Mouse (Mus musculus) forelimb bud, embryonic 11.5 days (tissue): ENCODE results near the gene Setd3.

ENCODE experiments used
- DNase-seq: peaks from one replicate; pipeline ENCODE4 v3.0.0-alpha.2; 2012; ENCODE audit warnings: low read depth, low spot score

The Setd3 gene

DNA sequence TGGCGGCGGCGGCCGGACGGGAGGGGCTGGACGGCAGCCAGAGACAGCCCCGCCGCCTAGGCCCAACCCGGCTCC is at the start of gene Setd3:
TSS of gene Setd3 (minus strand) at position 69 of the 75 bp plus-strand sequence.
- no peak for DNase-seq

DNA sequence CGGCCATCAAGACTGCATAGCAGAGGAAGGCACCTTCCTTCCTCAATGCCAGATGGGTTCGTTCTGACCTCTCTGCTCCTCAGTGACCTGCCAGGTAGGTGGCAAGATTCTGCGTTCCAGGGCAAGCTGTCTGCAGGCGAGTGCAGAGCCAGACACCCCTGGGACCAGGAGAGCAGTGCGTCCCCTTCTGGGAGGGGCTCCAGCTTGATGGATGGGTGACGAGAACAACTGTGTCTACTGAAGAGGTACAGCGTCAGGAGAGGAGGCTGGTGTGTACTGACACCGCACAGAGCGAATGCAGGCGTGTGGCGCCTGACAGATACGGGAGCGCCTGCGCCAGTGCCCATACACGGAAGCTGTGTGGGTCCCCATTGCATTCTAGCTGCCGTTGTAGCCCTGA is 48.4 kb upstream of the Setd3 start:
- DNase-seq: no peak

DNA sequence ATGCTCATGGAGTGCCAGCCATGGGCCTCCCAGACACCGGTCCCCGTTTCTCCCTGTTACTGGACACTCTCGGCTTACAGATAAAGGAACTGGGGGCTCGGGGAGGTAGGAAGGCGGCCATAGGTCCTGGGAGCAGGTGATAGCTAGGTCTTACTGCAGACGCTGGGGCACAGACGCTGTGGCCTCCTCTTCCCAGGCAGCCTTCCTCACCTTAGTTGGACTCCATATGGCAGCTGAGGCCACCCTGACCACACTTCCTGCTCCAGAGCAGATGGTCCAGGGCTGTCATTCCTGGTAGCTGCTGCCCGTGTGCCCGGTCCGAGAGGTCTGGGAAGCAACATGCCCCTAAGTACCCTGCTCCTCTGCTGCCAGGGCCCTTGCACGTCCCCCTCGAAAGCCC is 47.8 kb upstream of the Setd3 start:
- DNase-seq: no peak

DNA sequence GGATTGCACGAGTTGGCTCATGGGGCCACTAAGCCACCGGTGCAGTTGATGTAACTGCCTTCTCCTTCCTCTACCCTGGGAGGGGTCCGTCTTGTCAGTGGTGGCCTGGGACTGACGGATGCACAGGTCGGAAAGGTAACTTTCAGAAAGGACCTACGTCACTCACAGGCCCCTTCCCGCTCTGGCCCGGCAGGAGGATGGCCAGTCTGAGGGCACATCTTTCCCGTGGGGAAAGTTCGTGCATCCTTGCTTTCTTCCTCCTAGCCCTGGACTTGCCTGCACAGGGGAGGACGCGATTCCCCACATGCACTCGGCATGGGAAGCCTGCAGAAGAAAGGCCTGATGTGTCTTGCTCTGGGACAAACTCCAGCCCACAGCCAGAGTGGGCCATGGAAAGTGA is 47.1 kb upstream of the Setd3 start:
- DNase-seq: no peak

DNA sequence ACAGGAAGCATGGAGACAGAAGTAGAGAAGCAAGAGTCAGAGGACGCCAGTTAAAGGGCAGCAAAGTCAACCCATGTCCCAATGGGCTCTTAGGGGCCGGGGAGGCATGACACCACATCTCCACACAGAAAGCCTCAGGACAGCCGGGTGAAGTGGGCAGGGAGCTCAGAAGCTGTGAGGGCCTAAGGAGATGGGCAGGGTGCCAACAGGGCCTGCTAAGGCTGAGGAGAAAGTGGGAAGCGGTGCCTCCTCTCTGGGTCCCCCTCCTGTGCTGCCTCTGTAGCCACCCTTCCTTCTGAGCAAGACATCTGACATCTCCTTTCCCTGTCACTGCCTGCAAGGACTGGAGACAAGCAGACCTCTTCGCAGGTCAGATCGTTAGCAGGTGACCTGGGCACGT is 46.7 kb upstream of the Setd3 start:
- no peak for DNase-seq

DNA sequence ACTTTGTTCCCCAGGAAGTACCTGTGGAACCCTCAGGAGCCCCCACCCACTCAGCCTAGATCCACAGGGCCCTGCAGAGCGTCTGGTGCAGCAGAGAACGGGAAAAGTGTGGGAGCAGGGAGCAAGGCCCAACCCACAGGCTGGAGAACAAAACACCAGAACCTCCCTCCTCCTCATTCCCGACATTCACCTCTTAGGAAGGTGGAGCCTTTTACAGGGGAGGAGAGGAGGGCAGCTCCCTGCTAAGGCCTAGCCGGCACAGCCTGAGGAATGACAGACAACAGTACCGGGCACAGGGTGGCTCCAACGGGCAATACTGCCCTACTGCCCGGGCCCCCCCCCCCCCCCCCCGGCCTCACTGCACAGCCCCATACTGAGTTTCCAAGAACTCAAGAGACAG is 44.2 kb upstream of the Setd3 start:
- no peak for DNase-seq

DNA sequence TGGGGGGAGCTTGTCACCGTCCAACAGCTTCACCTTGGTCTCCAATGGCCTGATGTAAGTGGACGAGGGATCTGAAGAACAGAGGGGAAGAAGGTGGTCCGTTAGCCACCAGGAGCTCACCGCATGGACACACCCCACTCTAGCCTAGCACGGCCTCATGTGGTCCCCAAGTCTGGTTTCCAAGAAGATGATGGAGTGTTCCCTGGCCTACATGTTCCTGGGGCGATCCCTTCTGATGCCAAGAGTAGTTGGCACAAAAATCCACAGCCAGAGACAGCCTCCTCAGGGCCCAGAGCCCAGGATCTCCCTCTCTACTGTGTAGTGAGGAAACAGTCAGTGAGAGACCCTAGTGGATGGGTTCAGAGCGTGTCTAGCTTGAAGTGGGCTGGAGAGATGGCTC is 42.6 kb upstream of the Setd3 start:
- no peak for DNase-seq

DNA sequence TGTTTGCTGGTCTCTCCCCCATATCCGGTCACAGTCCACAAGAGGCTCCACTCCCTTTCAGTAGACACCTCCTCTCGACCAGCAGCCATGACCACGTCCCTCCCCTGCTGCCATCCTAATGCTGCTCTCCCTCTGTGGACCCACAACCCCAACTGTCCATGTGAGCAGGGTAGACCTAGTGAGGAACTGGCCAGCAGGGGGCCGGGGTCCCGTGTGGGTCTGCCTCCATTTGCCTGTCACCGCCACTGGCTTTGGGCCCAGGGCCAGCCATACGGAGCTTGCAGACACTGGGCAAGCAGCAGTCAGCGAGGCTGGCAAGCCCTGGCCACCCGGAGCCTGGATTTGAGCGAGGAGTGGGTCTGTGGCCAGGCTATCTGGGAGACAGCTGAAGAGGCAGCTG is 42.1 kb upstream of the Setd3 start:
- DNase-seq: no peak

DNA sequence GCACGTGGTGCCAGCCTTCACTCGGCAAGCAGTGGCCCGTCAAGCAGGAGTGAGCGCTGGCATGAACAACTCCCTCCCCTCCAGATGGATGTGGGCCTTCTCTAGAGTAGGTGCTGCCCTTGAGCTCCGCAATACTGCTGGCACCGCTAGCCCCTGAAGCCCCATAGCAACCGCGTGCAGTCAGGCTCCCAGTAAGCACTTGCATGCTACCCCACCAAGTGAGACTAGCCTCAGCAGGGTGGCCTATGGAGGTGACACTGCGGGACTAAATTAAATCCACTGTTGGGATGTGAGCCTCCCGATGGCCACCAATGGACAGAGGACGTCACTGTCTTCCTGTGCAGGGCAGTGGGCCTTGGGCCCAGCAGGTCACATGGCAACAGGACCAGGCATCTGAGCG is 41.5 kb upstream of the Setd3 start:
- no peak for DNase-seq

DNA sequence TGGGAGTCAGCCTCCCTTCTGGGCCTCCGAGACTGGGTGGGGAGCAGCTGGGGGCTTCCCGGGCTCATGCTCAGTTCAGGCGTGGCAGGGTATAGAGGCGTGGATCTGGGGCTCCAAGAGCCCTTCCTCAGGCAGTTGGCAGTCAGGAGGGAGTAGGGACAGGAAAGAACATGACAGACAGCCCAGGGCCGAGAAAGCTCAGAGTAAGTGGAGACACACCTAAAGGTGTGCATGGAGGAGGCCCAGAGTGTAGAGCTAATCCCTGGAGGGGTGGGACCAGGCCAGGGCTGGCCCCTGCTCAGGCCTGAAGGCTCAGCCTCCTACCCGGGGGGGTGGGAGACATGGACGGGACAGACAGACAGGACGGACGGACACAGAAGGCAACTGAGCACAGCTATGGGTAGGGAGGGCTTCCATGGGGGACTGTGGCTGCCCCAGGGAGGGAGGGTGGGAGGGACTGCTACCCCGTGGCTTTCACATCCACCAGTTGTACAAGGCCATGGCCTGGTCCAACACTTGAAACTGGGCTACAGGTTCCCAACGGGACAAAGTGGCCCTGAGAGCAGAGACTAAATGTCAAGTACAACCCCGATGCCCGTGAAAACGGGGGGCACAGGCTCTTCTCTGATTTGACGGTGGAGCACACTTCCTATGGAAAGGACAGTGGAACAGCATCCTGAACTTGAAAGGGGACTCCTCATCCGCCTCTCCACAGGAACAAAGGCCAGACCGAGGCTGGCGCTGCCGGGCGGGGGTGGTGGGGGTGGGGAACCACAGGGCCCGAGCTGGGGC is 40.9 kb upstream of the Setd3 start:
- no peak for DNase-seq

DNA sequence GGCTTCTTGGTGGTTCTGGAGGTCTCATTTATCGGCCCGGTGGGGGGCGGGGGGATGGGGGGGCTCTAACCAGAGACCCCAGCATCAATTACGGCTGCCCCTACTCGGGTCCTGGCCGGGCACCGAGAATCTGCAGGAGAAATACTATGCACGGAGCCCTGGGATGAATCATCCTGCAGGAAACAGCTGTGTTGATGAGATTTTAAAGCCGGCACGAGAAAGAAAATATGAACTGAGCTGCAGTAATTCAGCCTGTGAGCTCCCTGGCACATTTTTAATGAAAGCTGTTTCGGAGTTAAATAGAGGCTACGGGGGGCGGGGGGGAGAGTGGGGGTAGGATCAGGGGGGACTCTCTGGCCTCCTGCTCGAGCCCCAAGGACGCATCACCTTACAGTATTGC is 40.0 kb upstream of the Setd3 start:
- DNase-seq: no peak

DNA sequence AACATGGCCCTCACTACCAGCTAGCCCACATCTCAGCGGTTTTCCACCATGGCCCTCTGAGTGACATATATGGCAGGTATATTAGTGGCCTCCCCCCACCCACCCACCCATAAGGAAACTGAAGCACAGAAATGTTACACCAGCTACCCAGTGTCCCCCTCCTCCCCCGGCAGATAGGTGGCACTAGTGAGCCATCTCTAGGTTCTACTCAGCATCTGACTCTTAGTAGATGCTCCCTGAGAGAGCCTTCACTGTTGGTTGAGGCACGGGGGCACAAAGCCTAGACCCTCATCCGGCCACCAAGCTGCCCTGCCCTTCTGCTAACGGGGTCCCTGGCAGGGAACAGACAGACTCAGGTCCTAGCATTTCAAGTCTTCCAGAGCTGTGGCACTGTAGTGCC is 38.5 kb upstream of the Setd3 start:
- DNase-seq: no peak

DNA sequence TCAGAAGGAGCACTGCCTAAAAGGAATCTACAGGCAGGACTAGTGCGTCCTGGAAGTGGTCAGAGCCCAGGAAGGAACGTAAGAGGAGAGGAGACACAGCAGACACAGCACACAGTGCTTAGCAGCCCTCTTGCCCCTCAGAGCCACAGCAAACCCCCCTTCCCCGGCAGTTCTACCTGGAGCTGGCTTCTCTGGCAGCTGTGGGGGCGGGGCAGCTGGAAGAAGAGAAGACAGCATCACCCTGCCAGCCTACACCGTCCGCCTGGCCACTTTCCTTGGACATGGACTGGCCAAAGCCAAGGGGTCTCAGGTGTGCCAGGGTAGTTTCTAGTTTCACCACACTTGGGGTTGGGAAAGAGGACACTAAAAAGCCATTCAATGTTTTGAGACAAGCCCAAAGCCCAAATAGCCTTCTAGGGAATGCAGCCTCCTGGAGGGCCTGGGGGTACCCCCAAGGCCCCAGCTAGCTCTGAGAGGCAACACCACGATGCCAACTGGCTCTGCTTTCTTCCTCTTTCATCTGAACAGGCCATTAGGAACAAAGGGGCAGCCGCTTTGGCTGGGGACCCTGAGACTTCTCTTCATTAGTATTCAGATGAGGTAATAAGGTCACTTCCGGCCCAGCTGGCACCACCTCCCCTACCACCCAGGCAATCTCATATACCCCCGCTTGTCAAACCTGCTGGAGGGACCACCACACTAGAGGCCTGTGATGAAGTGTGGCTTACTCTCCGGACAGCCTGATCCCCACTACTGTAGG is 37.7 kb upstream of the Setd3 start:
- no peak for DNase-seq

DNA sequence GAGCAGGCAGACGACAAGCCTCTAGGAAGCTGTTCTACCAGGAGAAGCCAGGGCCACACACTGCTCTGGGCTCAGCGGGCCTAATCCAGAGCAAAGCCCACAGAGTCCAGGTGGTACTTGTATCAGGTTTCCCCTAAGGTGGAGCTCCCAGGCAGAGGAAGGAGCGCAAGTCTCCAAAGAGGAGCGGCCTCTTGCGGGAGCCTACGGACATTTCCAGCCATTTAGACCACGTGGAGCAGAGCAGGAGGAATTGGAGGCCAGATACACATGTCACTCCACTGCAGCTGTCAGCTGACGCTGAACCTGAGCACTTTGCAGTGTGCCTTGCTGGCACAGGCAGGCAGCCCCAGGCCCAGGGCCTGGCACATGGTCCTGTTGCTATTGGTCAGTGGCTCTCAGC is 36.0 kb upstream of the Setd3 start:
- DNase-seq: peak; percentile 34

DNA sequence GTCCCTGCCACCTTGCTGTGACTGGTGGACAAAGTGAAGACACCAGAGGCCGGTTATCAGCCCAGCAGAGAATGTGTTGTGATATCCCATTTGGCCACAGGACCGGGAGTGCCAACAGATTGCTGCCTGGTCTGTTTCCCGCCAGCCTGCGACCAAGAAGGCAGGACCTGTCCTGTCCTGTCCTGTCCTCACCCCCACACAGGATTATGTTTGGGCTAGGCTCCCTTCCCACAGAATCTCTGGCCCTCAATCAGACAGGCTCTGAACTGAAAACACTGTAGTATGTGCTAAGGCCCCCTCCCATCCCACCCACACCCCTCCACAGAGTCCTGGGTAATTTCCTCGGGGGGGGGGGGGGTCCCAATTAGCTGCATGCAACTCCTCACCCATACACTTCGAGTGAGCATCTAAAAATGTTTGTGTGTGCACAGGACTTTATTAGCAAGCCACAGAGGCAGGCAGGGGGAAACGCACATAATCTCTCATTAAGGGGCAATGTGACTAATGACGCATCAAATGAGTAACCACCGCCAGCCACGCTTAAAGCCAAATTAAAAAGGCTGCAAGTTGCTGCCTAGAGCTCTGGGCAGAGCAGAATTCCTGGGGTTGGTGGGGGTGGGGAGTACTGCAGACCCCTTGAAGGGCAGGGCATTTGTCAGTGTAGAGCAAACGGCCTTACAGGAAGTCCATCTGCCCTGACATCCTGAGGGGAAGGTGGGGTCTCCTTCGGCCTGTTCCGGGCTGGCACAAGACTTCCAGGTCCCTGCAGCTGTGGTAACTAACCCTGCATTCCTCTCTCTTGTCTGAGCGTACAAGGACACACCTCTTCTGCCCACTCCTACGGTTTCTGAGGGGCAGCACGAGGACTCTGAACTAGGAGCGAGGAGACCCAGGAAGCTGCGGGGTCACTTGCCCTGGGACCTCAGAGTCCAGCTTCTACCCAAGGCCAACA is 34.3 kb upstream of the Setd3 start:
- peak; percentile 39 for DNase-seq

DNA sequence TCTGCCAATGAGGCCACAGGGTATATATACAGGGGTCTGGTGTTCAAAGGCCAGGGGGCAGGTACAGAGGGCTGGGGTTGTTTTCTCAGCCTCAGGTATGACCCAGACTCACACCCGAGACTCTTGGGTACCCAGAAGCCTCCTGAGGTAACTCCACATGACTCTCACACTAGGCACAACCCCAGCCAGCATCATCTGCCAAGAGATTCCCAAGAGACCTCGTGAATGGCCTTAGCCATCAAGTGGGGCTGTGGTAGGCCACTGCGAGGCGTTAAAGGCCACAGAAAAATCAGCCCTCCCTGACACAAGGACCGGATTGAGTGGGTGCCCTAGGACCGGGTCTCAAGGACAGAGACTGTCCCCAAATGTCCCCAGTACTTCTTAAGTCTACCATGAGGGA is 33.4 kb upstream of the Setd3 start:
- no peak for DNase-seq

DNA sequence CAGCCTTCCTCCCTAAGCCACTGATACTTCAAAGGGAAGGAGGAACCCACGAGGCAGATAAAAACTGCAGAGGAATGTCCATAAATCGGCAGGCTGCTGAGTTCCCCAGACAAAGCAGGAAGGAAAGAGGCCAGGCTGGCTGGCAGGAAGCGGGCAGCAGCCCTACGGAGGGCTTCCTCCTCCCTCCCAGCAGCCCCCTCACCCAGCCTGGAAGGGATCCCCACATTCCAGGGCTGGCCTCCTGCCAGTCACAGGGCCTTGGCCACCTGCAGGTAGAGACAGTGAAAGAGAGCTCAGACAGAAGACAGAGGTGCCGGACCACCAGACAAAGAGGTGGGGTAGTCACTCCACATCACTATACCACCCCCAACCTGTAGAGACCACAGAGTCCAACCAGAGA is 33.0 kb upstream of the Setd3 start:
- peak; percentile 25 for DNase-seq

DNA sequence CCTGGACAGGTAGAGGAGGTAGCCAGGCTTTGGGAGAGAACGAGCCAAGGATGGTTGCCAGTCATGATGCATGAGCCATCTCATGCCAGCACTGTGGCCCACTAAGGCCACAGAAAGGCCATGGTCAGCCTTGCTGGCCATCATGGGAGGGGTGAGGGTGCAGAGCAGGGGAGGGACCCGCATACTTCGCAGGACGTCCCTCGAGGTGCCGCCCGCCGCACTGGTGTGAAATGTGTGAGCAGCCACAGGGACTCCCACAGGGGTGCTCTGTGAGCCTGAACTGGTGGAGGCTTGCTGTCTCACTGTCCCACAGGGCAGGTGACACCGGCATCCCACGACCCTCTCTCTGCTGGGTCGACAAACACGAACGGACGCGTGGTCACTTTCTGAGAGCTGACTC is 31.5 kb upstream of the Setd3 start:
- no peak for DNase-seq

DNA sequence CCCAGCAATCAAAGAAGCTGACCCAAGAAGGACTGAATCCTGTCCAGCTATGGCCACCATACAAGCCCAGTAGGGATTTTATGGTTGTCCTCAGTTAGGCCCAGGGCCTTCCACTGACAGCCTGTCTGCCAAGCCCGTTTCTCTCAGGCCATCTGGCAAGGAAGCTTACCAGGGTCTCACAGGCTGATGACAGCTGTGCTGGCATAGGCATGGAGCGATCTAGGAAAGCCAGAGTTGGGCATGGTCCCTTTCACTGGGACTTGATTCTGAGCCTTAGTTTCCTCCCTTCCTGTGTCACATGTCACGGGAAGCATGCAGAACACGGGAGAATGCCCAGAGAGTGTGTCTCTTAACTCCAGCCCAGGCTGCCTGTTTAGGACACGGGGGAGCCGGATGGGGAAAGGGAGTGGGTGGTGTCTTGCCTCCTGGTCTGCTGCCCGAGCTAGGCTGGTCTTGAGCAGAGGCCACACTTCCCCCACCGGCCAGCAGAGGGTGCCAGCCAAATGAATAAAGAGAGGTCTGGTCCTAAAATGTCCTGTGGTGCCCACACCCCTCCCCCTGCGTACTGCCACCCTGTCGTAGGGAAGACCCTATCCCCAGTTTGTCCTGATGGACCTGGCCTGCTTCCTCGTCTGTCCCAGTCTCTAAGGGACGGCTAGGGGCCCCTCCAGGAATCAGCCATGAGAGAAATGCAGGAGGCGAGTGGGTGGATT is 29.8 kb upstream of the Setd3 start:
- peak; percentile 57 for DNase-seq

DNA sequence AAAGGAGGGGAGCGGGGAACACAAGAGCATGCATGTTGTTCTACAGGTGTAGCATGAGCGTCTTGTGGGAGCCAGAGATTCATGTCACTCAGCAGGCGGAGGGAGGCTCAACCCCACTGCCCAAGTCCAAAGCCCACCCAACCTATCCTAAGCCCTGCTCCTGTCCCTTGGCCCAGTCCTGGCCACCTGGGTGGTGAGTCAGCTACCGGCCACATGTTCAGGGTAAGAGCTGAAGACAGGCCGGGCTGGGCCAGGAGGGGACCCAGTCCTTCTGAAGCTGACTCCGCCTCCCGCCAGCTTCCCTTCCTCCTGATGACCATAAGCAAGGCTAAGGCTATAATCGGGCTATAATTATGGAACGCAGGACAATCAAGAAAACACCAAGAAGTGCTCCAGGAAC is 29.1 kb upstream of the Setd3 start:
- DNase-seq: no peak

DNA sequence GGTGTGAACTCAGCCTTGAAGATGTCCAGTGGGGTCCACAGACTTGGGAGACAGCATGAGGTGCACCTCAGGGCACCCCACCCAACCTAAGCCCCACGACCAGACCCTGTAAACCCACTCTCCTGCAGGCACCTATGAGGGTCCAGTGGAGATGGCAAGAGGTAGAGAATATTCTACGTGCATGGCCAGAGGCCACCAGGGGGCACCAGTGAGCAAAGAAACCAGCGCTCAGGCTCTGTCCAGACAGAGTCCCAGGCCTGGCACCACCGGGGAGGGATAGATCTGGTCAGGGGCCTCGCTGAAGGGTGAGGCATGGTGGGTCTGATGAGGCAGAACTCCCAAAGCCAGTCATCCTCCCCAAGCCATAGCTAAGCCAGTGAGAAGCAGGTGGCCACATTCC is 27.5 kb upstream of the Setd3 start:
- DNase-seq: peak; percentile 74

DNA sequence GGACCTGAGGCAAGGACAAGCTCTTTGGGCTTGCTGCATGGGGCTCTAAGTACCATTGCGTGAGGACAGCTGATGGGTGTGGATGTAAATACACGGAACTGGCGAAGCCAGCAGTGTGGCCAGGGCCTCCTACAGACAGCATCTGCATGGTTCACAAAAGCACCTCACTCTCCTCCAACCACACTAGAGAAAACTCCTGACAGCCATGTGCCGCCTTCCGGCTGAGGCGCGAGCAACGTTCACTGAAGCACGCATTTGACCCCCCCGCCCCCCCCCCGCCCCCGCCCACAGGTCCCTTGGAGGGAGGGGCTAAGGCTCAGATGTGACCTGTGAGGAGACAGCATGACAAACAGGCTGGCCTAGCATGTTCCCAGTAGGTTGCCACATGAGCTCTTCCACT is 25.9 kb upstream of the Setd3 start:
- DNase-seq: no peak
